Mouse (Mus musculus): ENCODE data around the gene Olfr412. TPM values are rescaled to one million over a fixed set of nuclear protein-coding genes. Genes with fewer than 3 reads are reported as not detected.

The Olfr412 gene
- polyA plus RNA-seq, 1 experiment from 2014 or later: not detected

GRCm38 (mm10) chr11:74415736-74416135 is 53.9 kb downstream of the Olfr412 start:
- WGBS: 59% methylated on average over 12 of the region's 12 CpGs
- no peak overlapping the region for H3K27ac ChIP-seq
- ATAC-seq (ENCODE audit: low FRiP score, low read depth): no peak

More at GRCm38 (mm10) chr11:74415736-74416135, 53.9 kb downstream of the Olfr412 start:
- Histone ChIP-seq H3K9ac (no peak overlapping the region), H3K9me3 (no peaks in the 10 kb centered on the region), H3K4me2 (replicated peaks) (no peak overlapping the region), H3K4me3 (no peak overlapping the region), H3K36me3 (no peaks in the 10 kb centered on the region), H3K27me3 (no peaks in the 10 kb centered on the region), H3K4me1 (peaks cover under 1% of the 10 kb centered on the region; the same call in 1 of the 2 replicates)

Other genes with a start within 250 kb of the Olfr412 start
- gene Olfr401, start 248.4 kb upstream of the Olfr412 start, polyA plus RNA-seq (2015; fragmentation: Nextera tagmentation; extraction: Ambion mirVana): not detected in 2 replicates
- not detected in 2 replicates for gene Olfr402, start 208.5 kb upstream of the Olfr412 start, polyA plus RNA-seq (2015; fragmentation: Nextera tagmentation; extraction: Ambion mirVana)
- gene Olfr403, start 175.8 kb upstream of the Olfr412 start, polyA plus RNA-seq (2015; fragmentation: Nextera tagmentation; extraction: Ambion mirVana): not detected in 2 replicates
- not detected in 2 replicates for gene Olfr43, start 150.7 kb upstream of the Olfr412 start, polyA plus RNA-seq (2015; fragmentation: Nextera tagmentation; extraction: Ambion mirVana)
- gene Olfr406, start 102.3 kb upstream of the Olfr412 start, polyA plus RNA-seq (2015; fragmentation: Nextera tagmentation; extraction: Ambion mirVana): not detected in 2 replicates
- gene Olfr59, start 78.3 kb upstream of the Olfr412 start, polyA plus RNA-seq (2015; fragmentation: Nextera tagmentation; extraction: Ambion mirVana): not detected in 2 replicates
- not detected in 2 replicates for gene Olfr410, start 24.0 kb upstream of the Olfr412 start, polyA plus RNA-seq (2015; fragmentation: Nextera tagmentation; extraction: Ambion mirVana)
- gene Olfr411, start 9.4 kb upstream of the Olfr412 start, polyA plus RNA-seq (2015; fragmentation: Nextera tagmentation; extraction: Ambion mirVana): not detected in 2 replicates
- gene Rap1gap2, start 248.8 kb downstream of the Olfr412 start, polyA plus RNA-seq (2015; fragmentation: Nextera tagmentation; extraction: Ambion mirVana): 1.0 and 1.2 TPM in 2 replicates

All from limb, embryonic 13.5 days (tissue).